Mouse (Mus musculus): ENCODE results near the gene Krt28.

The Krt28 gene

DNA sequence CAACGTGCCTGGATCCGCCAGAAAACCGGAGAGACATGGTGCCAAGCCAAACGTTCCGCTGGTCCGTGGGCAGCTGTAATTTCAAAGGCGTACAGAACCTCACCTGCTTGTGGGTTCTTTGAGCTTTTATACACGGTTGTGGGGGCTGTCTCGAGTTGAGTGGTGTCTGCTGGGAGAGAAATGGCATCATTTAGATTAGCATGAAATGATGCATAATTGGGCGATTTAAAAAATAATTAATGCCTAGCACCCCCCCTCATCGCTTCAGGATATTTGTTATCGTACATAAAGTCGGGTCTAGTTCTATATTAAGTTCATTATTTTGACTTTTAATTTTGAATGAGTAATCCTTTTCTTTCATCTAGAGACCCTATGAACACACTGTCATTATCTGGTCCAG is at the start of gene Krt28:
Gene Krt28 (minus strand): TSS at position 101 of the 400 bp plus-strand sequence.
- DNase-seq (ENCODE audit: low read depth, low spot score) = no peak

DNA sequence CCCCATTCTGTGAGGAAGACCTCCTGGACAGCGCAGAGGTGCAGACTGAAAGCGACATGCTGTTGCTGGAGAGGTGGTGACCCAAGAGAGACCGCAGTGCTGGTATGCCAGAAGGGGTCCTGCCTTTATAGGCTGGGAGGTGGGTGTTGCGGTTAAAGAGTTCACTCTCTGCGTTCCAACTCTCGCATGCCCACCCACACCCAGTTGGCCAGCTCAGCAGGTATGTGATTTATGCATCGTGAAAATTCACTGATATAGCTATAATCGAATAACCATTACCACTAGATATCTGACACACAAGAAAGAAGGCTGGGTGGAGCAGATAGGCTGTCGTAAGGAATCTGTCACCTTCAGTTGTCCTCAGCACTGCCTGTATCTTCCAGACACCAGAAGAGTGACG is 47.5 kb upstream of the Krt28 start, which contains the start of gene Krt12:
Gene Krt12 (minus strand): TSS at position 101 of the 400 bp plus-strand sequence.
- no peak for DNase-seq (ENCODE audit: low read depth, low spot score)

DNA sequence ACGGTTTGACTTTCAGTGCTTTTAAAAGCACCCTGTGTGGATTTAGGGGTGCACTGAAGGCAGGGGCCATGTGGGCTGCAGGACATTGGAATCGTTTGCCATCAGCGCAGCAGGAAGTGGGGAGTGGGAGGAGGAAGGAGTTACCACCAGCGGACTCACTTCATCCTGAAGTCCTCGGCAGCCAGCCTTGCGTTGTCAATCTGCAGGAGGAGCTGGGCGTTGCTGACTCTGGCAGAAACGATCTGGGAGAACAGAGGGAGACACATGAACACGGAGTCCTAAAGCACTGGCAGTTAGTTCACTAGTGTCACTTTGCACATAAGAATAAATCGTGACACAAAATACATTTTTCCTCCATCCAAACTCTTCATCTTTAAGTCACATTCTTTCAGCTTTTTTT is 45.9 kb upstream of the Krt28 start:
- no peak for DNase-seq (ENCODE audit: low read depth, low spot score)

DNA sequence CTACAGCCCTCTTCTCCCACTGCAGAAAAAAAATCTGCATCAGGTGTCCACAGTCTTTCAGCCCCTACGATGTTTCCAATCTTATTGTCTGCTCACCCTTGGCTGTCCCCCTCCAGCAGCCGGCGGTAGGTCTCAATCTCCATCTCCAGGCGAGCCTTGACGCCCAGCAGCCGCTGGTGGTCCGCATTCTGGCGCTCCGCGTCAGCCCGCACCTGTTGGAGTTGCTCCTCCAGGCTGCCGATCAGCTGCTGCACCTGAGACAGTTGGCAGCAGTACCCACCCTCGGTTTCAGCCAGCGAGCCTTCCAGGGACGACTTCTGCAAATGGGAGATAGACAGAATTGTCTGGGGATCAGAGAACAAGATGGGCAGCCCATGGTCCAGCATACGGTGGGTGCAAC is 43.1 kb upstream of the Krt28 start:
- DNase-seq (ENCODE audit: low read depth, low spot score) = no peak

DNA sequence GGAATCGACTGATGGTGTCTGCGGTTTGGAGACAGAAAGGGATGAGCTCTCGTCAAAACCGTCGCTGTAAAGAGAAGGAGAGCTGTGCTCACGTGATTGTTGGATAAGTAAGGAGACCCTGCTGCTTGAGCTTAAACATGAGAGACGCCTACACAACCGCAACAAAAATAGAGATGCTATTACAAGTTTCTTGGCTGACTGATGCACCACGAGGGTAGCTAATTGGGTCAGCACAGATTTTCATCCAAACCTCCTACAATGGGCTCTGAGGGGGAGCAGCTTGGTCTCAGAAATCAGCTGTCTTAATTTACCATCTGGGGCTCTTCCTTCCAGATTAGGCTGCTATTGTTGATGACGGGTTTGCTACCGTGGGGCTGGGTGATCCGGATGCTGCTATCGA is 42.2 kb upstream of the Krt28 start:
- DNase-seq (ENCODE audit: low read depth, low spot score) = no peak

DNA sequence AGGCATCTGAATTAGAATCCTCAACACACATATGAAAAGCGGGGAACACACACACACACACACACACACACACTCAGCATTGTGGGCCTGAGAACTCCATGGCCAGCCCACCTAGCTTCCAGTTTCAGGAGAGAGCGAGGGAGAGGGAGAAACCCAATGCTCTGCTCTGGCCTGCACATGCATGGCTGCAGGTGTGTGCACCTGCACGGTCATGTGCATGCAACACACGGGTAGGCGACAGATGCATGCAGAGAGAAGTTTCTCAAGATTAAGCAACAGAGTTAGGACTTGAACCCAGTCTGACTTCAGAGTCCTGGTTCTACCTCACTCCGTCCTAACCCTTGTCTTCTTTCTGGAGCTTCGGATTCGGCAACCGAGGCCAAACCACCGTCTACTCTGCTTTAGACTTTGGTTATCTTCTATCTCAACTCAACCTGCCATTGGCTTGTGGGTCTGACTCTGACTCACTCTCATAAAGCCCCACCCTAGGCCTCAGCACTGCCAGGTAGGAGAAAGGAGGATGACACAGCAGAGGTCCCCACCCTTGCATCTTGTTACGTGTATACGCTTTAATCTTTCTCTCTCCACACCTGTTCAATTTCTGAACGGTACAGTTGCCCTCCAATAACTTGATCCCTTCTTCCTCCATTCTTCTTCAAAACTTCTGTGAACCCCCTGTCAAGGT is 39.9 kb upstream of the Krt28 start:
- no peak for DNase-seq (ENCODE audit: low read depth, low spot score)

DNA sequence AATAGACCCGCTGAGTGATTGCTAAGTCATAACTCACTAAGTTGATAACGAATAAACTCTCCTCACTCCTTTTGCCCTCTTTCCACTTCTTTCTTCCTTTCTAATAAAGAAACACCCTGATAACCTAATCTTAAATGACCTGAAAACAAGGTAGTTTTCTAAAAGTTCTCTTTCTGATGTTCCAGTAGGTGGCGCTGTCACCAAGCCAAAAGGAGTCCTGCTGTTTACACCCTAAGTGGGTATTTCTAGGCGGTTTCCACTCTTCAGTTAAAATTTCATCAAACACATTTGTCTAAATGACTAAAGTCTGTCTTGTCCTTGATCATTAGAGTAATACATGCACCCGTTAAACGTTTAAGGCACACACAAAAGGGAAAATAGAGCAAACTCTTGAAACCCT is 38.5 kb upstream of the Krt28 start:
- DNase-seq (ENCODE audit: low read depth, low spot score) = no peak

DNA sequence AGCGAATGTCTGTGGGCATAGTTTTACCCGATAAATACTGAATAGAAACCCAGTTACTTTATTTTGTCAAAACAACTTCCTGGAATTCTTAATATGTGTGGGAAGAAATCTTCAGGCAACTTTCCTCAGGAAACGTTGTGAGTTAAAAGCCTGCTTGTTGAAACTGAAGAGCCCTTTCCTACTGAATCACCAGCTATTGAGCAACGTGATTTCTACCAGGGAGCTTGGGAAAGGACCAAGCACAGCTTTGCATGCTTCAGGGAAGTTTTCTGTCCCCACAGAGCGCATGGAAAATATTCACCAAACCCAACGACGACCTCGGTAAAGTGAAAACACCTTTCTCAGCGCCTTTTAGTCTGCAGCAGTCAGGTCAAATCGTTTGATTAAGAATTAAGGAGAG is 31.5 kb upstream of the Krt28 start:
- no peak for DNase-seq (ENCODE audit: low read depth, low spot score)

DNA sequence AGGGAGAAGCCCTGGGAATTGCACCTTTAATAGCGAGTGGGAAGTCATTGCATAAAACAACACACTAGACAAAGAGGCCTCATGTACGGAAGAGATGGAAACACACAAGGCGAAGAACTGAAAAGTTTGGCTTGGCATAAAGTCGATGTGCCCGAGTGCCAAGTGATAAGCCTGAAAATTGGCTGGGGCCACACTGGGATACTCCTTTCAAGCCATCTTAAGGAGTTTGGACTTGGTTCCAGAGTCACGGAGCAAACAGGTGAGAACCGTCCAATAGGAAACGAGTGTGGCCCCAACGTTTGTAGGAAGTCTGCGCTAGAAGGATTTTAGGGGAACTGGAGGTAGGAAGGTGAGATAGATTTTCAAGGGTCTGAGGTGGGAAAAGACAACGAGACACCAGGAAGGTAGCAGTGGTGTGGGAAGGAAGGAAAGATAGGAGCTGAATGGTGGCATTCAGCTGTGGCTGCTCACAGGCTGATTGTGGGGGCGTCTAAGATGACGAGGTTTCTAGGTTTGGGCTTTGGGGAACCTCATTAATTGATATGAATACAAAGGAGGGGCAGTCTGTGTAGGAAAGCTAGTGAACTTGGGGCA is 25.4 kb upstream of the Krt28 start:
- DNase-seq (ENCODE audit: low read depth, low spot score) = no peak

DNA sequence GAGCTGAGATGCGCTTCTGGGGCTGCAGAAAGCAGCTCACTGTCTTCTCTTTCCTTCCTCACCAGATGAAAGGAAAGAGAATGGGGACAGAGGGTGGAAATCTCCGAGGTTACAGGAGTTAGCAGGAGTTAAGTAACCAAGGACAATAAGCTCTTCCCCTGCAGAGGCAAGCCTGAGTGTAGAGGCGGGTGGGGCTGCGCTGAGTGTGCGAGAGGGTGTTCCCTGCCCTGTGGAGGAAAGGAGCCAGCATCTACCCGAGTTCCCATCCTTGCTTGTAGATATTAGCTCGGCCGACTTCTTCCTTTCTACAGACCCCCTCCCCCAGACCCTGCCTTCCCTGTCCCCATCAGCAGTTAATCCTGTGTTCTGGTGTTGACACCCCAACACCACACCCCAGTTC is 24.1 kb upstream of the Krt28 start:
- no peak for DNase-seq (ENCODE audit: low read depth, low spot score)

DNA sequence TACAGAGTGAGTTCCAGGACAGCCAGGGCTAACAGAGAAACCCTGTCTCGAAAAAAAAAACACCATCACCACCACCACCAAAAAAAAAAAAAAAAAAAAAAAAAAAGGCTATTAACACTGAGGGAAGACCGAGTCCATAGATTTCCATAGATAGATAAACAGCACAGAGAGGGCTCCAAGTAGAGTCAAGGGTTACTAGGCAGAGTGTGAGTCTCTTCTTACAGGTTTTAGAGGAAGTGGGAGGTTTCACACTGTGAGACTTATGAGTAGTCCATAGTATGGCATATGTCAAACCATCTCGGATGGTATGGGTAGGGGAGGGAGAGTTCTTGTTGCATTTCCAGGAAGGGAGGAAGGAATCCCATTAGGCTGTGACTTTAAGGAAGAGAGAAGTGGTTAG is 23.4 kb upstream of the Krt28 start:
- no peak for DNase-seq (ENCODE audit: low read depth, low spot score)

DNA sequence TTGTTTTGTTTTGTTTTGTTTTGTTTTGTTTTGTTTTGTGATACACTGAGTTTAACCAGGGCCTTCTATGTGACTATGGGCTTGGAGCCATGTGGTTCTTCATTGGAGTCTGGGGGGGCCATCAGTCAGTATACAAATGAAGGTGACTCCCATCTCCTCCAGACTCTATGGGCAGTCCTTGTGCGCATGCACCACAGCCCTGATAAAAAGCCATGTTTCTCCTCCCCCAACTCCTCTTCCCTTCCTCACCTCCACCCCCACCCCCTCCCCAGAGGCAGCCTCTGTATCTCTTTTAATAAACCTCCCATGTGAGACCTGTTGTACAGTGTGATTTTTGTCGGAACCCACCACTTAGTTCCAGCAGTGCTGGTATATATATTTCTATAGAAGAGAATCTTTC is 22.0 kb upstream of the Krt28 start:
- no peak for DNase-seq (ENCODE audit: low read depth, low spot score)

DNA sequence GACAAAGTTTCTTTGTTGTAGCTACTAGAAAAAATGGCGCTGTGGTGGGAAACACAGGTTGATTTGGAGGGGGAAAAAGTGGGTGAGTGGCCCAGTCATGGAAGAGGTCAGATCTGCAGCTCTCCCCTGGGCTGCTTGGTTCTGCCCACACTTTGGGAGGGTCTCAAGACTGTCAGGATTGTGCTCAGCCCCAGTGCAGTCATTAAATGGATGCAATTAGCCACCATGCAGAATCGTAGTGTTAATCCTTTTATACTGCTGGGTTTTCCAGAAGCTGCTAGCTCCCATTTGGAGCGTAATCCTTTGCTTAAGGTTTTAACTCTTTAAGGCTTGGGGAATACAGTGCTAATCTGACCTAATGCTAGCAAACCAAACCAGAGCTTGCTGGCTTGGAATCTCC is 21.3 kb upstream of the Krt28 start:
- DNase-seq (ENCODE audit: low read depth, low spot score) = no peak

DNA sequence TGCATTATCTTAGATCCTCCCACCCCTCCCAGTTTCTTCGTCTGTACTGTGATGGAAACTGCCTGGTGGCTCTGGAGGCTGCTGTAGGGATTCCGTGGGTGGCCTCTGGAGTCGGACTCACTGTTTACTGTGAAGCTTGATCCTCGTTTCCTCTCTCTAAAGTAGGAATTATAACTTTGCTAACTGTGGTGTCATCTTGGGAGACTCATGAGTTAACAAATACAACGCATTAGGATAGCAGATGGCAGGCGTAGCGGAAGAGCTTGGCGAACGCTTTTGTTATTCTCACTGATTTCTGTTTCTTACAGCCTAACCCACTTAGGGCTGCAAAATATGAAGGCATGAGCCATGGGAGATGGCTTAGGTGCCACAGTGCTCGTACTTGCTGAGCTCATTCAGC is 17.8 kb upstream of the Krt28 start:
- DNase-seq (ENCODE audit: low read depth, low spot score) = no peak

DNA sequence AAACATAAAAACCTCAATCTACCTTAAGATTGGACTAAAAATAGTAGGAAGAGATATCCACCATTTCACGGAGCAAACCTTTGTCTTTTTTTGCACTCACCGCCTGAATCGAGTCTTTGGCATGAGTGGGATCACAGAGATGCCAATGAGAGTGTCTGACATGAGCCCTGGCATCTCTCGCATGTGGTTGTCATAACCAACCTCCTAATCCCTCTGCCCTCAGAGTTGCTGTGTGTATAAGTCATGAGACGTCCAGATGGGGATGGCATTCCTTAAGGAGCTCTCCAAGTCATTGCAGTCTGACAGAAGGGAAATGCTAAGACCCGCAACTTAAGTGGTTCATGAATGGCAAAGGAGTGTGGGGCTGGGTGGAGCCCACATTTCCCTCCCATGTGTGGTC is 16.7 kb upstream of the Krt28 start:
- no peak for DNase-seq (ENCODE audit: low read depth, low spot score)

DNA sequence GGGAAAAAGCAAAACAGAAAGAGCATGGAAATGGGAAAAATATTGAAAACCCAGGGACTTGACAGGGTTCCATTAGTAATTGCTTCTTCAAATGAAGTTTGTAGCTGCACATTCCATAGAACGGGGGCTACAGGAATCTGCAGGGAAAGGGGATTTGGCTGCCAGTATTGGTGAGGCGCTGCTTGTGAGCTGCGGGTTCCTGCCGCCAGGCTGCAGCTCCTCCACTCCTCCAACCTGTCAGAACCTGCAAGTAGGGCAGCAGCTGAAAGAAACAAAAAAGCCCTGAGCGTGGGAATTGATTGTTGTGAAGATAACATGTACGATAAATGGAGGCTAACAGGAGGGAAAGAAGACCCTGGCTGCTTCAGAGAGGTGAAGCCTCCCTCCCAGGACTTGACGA is 16.2 kb upstream of the Krt28 start:
- no peak for DNase-seq (ENCODE audit: low read depth, low spot score)

DNA sequence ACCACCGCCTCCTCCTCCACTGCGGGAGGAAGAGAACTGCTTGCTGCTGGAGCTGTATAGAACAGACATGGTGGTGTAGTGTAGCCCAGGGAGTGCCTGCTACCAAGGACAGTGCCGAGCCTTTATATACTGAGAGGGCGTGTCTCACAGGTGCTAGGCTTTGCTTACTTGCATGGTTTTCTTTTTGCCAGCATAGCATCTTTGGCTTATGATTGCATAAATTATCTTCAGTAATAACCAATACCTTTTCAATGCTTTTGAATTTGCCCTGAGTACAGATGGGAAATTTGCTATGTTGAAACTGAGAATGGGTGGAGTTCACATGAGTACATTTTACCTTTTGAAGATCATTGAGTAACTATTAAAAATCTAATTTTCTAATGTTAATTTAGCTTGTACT is 14.6 kb upstream of the Krt28 start, which contains the start of gene Krt10:
Gene Krt10 (minus strand): TSS at position 101 of the 400 bp plus-strand sequence.
- no peak for DNase-seq (ENCODE audit: low read depth, low spot score)

DNA sequence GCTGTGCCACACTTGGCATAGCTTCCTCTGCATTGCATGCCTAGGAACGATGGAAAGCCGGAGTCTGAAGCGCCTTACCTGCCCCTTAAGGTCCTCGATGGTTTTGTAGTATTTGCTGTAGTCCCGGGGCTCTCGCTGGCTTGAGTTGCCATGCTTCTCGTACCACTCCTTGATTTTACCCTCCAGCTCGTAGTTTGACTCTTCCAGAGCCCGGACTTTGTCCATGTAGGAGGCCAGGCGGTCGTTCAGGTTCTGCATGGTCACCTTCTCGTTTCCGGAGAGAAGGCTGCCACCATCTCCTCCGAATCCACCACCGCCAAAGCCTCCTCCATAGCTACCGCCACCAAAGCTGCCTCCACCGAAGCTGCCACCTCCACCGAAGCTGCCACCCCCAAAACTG is 14.0 kb upstream of the Krt28 start:
- DNase-seq (ENCODE audit: low read depth, low spot score) = no peak

DNA sequence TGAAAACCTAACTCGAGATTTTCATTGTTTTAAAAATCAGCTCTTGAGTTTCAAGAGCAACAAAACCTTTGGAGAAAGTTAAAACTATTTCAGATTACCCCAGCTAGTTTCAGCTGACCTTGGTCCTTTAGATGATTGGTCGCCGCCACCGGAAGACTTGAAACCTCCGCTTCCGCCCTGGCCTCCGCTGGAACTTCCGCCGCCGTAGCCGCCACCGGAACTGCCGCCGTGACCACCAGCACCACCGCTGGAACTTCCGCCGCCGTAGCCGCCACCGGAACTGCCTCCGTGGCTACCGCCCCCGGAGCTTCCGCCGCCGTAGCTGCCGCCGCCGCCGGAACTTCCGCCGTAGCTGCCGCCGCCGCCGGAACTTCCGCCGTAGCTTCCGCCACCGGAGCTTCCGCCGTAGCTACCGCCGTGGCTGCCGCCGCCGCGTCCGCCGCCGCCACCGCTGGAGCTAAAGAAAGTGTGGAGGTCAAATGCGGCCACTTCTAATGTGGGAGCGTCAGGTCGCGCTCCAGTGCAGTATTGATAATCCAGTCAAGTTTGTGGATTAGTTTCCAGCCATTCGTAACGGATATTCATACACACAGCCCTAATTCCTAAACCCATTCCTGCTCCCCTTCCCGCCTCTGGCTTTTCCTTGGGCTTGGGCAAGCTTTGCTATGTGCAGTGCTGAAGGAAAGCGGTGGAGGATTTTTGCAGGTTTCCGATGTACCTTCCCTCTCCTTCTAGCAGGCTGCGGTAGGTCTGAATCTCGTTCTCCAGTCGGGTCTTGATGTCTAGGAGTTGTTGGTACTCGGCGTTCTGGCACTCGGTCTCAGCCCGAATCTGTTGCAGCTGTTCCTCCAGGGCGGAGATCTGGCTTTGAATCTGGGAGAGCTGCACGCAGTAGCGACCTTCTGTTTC is 11.4 kb upstream of the Krt28 start:
- peak; percentile 65 for DNase-seq (ENCODE audit: low read depth, low spot score)

DNA sequence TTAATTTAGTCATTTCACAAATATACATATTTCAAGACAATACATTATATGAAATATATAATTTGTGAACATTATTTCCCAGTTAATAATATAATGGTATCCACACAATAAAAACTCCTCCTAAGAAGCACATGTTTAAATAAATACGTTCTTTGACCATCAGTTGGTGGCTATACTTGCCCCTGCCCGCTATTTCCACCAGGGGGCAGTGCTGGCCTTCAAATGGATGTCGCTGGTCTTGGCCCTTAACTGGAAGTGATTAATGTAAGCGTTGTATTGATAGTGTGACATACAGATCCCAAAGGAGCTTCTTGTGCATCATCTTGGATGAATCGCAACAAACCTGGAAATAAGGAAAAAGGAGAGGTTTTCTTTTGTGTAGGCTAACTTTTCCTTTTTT is 4.9 kb upstream of the Krt28 start:
- peak; percentile 53 for DNase-seq (ENCODE audit: low read depth, low spot score)

DNA sequence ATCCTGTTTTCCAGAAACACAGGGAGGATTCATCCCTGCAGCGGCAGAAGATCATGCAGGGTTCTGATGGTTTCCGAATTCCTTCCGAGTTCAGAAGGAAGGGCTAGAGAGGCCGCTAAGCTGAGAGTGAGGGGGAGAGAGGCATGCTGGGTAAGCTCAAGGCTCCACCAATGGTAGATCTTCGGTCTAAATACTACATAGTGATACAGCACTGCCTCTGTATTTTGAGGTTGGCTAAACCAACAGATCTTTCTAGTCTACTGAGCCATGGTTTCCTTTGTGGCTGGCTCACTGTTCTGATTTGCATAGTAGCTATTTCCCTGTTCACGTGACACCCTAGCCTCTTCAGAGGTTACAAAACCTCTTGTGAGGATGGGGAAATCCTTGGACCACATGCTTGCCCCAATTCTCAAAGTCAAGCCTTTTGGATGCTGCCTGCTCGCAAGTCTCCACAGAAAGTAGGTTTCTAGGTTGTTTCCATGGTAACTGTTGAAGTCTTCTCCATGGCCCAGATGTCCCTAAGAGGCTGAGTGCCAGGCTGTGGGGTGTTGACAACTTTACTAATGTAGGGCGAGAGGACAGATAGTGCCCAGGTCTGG is 4.8 kb downstream of the Krt28 start:
- DNase-seq (ENCODE audit: low read depth, low spot score) = no peak

DNA sequence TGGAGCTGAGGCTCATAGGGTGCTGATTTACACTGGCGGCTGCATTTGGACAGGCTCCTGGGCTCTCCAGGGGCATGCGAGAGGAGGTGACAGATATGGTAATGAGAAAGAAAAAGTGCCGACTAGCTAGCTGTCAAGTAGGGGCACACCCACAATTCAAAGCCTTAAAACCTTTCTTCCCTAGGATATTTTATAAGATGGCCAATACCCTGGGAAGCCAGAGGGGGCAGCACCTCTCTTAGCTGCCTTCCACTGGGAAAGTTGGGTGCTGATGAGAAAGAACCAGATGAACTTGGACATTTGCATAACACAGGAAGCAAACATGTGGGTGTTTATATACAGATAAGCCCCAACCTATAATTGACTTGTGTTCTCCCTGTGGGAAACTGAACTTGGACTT is 5.5 kb downstream of the Krt28 start:
- peak; percentile 56 for DNase-seq (ENCODE audit: low read depth, low spot score)

All from WW6 (cell line).